Mouse (Mus musculus): ENCODE measurements around the gene Tas1r2.

GRCm38 (mm10) chr4:139650907-139651306, 2.4 kb upstream of the Tas1r2 start:
- TF ChIP-seq CTCF (IDR thresholded peaks at IDR 0.05; ENCODE audit: low read depth, low read length), result no peak
- TF ChIP-seq POLR2A (IDR thresholded peaks at IDR 0.05; ENCODE audit: extremely low read depth, insufficient read depth, low read length), result 0 out of 2 replicates have a peak, but pooled peaks have one; percentile 13
